Mouse (Mus musculus) kidney, postnatal 10 days (tissue): ENCODE data around the gene Noxo1.

ENCODE experiments used
- DNase-seq: peaks from one replicate; pipeline ENCODE4 v3.0.0; 2021; ENCODE audit warnings: mixed read lengths

Noxo1 gene

DNA sequence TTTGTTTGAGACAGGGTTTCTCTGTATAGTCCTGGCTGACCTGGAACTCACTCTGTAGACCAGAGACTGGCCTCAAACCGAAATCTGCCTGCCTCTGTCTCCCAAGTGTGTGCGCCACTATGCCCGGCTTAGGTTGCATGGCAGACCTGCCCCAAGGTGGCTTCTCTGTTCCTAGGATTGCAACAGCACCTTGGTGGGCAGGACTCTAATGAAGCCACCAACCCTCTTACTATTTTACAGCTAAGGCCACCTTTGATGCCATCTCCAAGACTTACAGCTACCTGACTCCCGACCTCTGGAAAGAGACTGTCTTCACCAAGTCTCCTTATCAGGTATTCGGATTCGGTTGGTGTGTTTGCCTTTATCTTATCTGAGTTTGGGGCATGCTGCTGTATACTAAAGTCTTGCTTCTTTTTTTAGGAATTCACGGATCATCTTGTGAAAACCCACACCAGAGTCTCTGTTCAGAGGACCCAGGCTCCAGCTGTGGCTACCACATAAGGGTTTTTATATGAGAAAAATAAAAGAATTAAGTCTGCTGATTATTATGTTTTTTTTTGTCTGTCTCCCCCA is 25.4 kb downstream of the Noxo1 start:
- peak; percentile 6 for DNase-seq

DNA sequence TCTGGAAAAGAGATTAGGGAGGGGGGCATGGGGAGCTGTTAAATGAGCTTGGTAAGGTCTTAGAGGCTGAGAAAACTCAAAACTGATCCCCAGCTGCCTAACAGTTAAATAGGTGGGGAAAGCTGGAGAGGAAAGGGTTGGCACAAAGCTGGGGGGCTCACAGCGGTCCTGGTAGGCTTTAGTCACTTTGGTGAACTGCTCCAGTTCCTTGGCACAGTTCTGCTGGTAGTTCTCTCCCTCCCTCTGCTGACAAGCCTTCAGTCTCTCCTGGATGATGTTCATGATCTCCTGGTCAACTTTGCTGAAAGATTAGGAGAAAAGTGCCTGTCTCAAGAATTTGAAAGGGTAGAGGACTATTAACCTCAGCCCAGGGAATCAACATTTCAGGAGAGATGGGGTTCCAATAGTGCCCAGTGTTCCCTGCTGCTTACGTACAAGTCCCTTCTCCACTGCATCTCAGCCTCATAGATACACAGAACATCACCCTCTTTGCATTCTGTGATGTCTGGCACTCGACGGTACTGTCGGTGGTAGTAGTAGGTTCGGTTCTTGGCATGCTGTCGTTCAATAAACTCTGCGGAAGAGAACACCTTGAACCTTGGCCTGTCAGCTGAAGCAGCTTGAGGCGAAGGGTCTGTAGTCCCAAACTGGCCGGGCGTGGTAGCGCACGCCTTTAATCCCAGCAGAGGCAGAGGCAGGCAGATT is 26.3 kb downstream of the Noxo1 start:
- peak; percentile 8 for DNase-seq

DNA sequence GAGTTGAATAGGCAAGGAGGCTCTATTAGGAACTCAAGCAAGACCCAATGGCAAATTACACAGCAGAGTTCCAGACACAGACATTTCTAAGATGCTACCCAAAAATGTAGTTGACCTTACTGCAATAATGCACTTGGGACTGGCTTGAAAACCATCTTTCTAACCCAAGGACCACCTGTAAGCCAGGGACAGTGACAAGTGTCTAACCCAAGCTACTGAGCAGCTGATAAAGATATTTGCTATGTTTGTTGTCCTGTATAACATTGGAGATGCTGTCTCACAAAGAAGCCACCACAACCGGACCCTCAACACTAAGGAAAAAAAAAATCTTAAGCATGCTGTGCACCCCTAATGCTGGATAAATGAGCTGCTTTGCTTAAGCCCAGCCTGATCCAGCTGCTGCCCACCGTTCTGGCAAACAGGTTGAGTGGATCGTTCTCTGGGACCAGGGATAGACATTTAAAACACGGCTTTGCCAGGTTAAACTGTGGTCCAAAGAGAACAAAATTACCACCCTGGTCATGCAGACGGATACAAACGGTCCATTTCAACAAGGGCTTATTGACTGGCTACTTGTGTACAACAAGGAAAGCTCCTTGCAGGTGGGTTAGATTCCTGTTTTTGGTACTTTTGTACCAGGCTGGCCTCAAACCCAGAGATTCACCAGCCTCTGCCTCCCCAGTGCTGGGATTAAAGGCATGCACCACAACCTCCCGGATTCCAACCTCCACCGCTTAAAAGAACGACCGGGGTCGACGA is 27.3 kb downstream of the Noxo1 start:
- DNase-seq: peak; percentile 6

DNA sequence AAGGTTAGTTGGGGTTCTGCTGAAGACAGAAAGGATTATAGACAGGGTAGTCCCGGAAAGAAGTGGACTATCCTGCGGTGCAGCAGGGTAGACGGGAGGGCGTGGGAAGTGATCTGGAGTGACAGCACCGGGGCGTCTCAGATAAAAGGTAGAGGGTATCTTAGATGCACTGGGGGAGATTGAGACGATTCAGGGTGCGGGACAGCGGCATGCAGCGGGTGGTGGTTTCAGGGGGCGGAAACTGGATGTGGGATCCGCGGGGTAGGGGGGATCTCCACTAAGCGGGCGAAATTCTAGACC is 27.8 kb downstream of the Noxo1 start:
- no peak for DNase-seq

DNA sequence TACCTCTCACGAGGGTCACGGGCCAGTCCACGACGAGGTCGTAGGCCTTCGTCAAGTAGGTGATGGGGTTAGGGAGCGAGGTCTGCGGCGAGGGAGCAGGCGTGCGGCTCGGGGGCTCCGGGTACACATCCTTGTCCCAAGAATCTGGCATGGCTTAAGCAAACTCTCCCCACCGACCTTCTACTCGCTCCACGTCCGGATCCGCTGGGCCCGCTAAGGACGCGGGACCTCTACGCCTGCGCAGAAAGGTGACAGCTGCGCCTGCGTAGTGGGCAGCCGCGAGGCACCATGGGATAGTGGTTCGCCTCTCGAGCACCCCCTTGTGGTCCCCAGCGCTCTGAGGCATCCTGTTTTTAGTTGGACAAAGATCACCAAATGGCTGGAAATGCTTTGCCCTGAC is 28.1 kb downstream of the Noxo1 start, which contains the start of gene Ndufb10:
Gene Ndufb10 (minus strand): TSS at position 295 of the 400 bp plus-strand sequence.
- peak; percentile 99 for DNase-seq

DNA sequence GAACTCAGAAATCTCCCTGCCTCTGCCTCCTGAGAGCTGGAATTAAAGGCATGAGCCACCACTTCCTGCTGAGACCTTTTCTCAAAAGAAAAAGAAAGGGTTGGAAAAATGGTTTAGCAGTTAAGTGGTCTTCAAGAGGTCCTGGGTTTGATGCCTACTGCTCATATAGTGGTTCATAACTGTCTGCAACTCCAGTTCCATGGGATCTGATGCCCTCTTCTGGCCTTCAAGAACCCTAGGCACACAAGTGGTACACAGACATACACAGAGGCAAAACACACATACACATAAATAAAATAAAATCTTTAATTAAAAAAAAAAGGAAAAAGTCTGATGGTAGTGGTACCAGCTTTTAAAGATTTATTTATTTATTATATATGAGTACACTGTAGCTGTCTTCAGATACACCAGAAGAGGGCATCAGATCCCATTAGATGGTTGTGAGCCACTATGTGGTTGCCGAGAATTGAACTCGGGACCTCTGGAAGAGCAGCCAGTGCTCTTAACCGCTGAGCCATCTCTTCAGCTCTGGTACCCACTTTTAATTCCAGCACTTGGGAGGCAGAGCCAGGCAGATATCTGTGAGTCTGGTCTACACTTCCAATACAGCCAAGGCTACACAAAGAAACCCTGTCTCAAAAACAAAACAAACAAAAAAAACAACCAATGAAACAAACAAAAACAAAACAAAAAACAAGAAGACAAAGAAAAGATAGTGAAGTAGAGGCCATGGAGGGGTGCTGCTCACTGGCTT is 29.8 kb downstream of the Noxo1 start:
- DNase-seq: no peak

DNA sequence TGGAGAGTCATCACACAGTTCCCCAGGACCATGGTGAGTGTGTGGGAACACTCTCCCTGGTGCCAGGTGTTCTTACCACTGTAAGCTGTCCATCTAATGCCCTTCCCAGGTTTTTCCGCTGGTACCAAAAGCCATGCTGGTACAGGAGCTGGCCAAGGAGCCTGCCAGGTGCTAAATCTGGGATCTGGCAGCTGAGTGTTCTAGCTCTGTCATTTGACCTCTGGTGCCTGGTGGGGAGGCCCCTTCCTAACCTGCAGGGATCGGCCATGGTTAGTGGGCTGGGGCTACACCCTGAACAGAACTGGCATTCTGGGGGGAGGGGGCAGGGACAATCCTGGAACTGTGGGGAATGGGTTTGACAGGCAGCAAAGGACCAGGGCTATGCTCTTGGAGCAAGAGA is 31.6 kb downstream of the Noxo1 start, which contains the start of gene Rpl3l:
Gene Rpl3l (plus strand): TSS at position 203 of the 400 bp plus-strand sequence.
- peak; percentile 5 for DNase-seq

DNA sequence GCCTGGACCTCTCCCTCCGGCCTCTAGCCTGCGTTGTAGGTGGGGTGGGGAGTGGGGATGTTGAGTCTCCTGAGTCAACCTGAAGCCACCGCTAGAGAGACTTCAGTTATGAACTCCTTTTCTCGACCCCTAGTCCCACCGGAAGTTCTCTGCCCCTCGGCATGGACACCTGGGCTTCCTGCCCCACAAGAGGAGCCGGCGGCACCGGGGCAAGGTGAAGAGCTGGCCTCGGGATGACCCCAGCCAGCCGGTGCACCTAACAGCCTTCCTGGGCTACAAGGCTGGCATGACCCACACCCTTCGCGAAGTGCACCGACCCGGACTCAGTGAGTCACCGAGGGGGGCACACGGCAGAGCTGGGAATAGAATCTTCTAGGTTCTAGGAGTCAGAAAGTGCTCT is 32.1 kb downstream of the Noxo1 start:
- DNase-seq: peak; percentile 9

DNA sequence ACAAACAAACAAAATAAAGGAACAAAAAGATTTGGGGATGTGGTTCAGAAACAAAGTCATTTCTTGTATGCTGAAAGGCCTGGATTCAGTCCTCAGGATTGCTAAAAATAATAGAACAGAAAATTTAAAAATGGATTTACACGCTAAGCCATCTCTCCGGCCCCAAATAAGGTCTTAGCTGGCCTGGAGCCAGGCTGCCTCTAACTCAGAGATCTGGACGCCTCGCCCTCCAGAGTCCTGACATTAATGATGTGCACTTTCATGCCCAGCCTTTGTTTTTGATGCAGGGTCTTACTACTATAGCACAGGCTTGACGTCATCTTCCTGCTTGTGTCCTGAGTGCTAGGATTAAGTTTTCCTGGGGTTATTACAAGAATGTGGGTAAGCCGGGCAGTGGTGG is 33.0 kb downstream of the Noxo1 start:
- peak; percentile 39 for DNase-seq

DNA sequence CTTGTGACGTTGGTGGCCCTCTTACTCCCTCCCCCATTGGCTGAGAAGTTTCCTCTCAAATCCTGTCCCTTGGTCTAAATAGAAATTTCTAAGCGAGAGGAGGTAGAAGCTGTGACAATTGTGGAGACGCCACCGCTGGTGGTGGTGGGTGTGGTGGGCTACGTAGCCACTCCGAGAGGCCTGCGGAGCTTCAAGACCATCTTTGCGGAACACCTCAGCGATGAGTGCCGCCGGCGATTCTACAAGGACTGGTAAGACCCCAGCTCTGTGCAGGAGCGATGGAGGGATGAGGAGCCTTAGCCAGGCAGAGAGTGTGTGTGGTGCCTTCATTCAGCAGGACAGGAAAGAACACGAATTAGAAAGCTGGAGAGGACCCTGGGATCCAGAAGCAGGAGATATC is 34.8 kb downstream of the Noxo1 start:
- peak; percentile 6 for DNase-seq

DNA sequence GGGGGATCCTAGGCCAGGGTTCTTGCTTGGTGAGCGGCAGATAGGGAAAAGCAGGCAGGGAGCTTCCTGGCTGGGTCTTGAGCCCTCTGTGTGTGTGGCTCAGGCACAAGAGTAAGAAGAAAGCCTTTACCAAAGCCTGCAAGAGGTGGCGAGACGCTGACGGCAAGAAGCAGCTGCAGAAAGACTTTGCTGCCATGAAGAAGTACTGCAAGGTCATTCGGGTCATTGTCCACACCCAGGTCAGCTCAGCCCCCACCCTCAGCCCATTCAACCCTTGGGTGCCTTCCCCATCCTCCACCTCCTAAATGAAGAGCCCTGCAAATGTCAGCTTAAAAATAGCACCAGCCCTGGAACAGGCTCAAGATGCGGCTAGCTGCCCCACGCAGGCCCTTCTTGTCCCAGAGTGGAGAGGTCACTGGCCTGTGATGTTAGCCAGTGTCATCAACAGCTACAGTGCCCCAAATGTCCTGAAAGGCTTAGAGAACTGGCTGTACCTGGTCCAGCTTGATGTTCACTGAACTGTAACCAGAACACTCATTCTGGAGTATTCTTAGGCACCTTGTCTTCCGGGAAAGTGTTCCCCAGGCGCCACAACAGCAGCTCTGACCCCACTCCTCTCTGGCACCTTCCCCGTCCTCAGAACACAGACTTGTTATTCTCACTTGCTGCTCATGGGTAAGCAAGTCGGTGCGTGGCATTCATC is 36.4 kb downstream of the Noxo1 start:
- DNase-seq: peak; percentile 5

DNA sequence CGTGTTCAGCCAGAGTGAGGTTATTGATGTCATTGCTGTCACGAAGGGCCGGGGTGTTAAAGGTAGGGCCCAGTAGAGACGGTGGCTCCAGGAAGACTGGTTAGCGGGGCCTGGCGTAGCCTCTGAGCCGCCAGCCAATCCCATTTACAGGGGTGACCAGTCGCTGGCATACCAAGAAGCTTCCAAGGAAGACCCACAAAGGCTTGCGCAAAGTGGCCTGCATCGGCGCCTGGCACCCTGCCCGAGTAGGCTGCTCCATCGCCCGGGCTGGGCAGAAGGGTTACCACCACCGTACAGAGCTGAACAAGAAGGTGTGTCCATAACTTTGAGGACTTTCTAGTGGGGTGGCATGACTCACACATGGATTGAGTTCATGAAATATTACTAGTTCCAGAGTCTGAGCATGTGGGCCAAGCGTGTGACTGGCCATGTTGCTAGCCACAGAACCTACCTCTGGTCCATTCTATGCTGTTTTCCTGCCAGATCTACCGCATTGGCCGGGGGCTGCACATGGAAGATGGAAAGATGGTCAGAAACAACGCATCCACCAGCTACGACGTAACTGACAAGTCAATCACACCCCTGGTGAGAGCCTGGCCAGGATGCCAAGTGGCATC is 37.5 kb downstream of the Noxo1 start:
- peak; percentile 22 for DNase-seq

DNA sequence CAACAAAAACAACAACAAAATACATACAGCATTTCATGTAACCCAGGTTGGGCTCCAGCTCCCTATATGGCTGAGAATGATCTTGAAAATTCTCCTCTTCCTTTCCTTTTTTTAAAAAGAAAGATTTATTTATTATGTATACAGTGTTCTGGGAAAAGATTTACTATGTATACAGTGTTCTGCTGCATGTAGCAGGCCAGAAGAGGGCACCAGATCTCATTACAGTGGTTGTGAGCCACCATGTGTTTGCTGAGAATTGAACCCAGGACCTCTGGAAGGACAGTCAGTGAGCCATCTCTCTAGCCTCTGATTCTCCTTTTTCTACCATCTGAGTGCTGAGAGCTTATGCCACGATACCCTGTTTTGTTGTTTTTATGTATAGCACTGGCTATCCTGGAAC is 38.5 kb downstream of the Noxo1 start:
- no peak for DNase-seq

DNA sequence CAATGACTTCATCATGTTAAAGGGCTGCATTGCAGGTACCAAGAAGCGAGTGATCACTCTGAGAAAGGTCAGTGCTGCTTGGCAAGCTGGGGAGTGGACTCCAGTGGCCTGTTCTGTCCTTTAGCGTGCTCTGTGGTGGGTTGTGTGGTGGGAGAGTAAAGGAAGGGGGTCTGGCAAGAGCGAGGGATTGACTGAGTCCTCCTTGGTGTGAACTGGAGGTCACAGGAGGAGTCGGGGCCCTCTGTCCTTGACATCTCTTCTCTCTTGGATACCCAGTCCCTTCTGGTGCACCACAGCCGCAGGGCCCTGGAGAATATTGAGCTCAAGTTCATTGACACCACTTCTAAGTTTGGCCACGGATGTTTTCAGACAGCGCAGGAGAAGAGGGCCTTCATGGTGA is 39.4 kb downstream of the Noxo1 start:
- no peak for DNase-seq

DNA sequence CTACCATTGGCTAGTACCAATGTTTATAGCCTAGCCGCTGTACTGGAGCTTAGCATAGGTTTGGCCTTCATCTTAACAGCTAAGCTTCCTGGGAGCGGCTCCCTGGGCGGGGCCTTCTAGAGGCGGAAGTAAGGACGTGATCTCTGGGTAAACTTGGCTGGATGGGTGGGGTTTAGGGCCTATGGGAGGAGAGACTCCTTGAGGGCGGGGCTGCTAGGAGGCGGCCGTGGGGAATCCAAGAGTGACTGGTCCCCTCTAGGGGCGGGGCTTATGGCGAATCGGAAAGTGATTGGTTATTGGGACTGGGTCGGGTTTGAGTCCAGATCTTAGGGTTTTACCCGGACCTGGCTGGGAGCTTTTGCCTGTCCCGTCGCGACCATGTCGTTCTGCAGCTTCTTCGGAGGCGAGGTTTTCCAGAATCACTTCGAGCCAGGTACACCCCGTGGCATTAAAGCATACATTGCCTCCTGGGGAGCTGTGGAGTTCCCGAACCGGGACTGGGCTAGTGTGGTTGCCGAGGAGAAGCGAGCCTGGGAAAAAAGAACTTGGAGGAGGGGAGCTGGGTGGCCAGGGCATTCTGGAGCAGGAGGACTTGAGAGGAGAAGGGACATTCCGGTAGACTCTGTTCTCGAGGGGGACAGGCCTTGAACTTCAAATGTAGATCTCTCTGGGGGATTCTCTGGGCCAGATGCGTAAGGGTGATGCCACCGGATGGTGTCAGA is 40.5 kb downstream of the Noxo1 start, which contains the start of gene Msrb1:
Gene Msrb1 (plus strand): TSS at position 313 of the 722 bp plus-strand sequence.
- DNase-seq: peak; percentile 97

DNA sequence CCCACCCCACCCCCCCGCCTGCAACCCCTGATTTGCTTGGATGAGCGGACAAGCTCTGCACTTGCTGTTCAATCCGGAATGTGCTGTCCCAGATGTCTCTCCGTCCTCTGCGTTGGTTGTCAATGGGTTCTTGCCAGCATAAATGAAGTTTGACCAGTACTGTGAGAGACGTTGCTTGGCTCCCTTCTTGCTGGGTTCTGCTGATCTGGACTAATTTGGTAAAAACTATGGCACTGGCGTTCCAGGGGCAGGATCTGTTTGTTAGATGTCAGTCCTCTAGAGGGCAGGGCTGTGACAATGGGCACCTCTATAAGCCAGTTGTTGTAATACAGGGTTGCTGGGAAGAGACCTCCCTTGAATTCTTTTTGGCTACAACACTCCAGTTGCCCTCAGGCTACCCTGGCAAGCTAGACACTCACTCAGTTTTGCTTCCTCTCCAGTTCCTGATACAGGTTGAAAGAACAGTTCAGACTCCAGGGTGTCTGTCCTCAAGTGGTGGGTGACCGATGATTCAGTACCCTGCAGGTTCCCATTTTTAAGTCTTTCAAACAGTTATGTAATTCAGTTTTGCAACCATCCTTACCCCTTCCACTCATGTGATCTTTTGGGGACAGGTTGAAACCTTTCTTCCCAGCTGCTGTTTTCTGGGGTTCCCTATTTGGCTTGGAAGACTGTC is 41.2 kb downstream of the Noxo1 start:
- DNase-seq: no peak

DNA sequence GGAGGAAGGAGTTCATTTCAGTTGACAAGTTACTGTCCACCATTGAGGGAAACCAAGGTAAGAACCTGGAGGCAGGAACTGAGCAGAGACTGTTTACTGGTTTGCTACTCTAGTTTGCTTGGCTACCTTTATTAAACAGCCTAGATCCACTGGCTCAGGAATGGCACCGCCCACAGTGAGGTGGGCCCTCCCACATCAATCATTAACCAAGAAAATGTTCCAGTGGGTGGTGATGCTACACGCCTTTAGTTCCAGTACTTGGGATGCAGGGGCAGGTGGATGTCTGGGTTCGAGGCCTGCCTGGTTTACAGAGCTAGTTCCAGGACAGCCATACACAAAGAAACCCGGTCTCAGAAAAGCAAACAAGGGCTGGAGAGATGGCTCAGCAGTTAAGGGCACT is 42.2 kb downstream of the Noxo1 start:
- DNase-seq: peak; percentile 57

DNA sequence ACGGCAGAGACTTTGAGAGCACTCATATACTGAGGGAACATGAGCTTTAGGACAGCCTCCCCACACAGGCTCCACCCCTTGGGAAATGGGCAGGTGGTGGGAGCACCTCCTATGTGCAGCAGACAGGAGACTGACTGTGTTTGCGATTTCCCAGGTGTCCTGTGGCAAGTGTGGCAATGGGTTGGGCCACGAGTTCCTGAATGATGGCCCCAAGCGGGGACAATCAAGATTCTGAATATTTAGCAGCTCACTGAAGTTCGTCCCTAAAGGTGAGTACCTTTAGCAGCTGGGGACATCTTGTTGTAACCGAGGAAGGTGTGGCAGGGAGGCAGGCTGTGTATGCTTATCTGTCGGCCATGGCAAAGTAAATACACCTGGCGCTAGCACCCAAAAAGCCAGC is 43.9 kb downstream of the Noxo1 start:
- no peak for DNase-seq

DNA sequence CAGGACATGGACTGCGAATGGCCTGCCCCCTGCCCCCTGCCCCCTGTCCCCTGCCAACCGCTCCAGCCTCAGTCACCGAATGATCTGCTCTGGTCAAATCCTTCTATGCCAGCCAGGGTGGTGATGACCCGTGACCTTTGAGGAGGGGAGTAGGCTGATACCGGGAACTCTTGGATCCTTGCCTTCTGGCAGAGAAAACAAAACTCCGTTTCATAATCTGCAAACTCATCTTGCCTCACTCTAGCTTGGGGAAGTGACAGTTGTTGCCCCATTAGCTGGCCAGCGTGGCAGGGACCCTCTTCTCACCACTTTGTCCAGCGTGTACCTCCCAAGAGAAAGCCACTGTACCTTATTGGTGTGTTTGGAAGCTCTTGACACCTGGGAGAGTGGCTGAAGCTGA is 46.3 kb downstream of the Noxo1 start:
- peak; percentile 7 for DNase-seq

DNA sequence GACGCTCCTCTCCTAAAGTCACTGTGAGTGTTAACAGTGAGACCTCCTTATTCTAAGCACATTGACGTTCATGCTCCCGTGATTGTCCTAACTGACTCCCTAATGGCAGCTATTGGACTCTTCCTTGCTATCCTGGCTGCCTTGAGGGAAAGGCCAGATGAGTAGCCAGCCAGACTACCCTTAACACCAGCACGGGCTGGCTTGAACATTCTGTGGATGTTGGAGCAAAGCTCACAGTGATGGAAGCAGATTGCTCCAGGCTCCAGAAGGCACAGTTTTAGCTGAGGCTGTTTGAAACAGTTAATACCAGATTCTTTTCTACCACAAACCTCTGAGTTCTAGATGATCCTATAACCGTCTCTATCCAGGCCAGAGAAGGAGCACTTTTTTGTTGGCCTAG is 47.9 kb downstream of the Noxo1 start:
- DNase-seq: peak; percentile 5

DNA sequence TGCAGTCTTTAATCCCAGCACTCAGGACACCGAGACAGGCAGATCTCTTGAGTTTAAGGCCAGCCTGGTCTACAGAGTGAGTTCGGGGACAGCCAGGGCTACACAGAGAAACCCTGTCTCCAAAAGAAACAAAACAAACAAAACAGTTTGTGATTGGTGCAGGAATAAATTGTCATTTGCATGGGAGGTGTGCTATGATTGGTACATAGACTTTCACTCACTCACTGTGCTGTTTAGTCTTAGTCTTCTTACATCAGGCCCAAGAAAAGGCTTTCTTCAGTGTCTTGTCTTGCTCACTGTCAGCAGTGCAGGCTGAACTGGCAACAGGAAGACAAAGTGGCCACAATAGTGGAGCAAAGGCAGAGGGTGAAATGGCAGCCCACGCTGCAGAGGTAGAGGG is 48.3 kb downstream of the Noxo1 start:
- no peak for DNase-seq
